Mouse (Mus musculus) right cerebral cortex, postnatal 4 days (tissue): ENCODE measurements around the gene Drp2.

ENCODE experiments used
- DNase-seq: peaks from one replicate; pipeline ENCODE4 v3.0.0-alpha.2; 2022

The Drp2 gene

DNA sequence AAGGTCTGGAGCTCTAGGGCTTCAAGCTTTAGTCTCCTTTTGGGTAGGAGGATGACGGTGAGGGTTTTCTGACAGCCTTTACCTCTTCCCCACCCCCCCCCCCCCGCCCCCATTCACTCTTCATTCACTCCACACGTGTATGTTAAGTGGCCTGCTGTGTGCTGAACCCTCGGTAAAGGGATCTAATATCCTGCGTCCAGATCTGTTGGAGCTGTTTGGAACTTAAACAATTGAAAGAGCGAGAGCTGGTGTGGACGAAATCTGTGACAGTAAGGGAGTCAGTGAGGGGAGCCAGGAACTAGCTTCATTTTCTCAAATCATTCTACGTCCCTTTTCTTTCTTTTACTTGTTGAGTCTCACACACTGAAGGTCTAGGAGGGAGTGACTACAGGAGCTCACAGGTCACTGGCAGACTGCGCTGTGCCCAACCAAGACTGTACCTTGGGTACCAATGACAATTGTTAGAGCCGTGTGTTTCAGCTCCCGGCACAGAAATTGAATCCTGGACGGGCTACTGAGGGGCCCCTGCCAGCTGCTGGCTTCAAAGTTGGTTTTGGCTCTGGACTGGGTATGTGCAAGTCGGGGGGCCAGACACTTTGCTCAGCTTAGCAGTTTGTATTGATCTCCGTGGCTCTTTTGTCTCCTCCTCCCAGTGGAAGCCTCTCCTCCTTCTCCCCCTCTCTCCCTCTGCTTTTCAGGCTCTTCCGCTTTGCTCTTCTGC lies at the start of gene Drp2:
TSS of gene Drp2 (plus strand) at position 689 of the 721 bp plus-strand sequence.
- no peak for DNase-seq

DNA sequence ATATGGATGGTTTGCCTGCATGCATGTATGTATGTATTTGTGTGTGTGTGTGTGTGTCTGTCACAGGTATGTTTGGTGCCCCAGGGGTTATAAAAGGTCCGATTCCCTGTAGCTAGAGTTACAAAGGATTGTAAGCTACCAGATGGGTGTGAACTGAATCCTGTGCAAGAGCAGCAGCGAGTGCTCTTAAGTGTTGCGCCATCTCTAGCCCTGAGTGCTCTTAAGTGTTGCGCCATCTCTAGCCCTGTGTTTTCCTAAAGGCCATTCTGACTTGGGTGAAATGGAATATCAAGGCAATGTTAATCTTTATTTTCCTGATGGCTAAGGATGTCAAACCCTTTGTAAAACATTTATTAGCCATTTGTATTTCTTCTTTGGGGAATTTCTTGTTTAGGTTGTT lies 45.0 kb upstream of the Drp2 start:
- no peak for DNase-seq

DNA sequence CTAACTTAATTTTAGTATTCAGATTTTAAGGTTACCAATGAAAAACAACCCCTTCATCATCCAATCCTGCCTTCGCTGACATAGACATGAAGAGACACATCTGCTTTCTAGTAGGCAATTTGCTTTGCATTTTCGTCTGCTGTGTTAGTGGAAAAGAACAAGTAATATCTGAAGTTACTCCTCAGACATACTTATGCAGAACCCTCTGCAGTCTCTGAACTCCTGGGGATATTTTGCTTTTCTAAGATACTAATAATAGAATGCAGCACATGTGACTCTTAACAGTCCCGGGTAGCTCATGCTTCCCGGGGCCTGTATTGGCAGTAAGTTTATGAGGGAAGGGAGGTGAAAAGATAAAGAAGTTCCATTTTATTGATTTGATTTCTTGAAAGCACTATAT lies 42.2 kb upstream of the Drp2 start:
- no peak for DNase-seq

DNA sequence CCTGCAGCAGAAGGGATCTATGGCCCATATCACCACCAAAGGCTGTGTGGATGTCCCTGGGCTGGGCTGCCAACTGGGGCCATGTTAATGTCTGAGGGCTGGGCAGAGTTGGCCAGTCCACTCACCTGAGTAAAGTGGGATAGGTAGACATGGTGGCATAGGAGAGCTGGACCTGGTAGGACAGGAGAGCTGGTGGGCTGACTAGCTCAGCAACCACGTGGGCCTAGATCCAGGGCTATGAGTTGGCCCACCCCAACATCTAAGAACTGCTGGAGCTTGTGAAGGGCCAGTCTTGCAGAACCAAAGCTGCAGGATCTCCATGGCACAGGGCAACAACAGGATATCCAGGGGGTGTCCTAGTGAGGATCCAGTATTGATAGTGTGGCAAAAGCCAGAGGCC lies 38.9 kb upstream of the Drp2 start:
- DNase-seq: no peak

DNA sequence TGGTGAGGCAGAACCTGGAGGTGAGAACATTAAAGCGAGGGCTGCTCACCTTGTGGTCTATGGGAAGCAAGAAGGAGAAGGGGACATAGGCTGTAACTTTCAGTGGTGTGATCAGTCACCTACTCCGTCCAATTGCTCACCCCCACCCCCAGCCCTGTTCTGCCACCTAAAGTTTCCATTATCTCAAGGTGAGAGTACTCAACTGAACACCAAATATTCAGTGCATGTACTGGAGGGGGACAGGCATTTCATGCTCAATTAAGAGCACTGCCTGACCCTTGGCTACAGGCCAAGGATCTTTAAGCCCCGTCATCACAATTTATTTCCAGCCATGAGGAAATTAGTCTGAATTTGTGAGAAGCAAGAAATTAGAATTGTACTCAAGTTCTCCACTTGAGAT lies 37.8 kb upstream of the Drp2 start:
- no peak for DNase-seq

DNA sequence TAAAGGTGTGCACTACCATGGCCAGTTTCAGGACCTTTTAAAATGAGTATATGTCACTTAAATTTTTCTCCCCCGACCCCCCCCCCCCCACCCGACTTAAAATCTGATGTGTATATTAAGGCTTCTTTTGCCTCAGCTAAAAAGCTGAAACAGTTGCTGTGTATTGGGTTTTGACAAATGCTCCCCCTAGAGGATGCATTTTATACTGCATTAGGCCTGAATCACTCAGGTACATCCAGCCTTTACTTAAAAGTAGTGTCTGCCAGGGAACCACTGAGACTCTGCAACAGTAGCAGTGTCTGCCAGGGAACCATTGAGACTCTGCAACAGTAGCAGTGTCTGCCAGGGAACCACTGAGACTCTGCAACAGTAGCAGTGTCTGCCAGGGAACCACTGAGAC lies 33.1 kb upstream of the Drp2 start:
- no peak for DNase-seq

DNA sequence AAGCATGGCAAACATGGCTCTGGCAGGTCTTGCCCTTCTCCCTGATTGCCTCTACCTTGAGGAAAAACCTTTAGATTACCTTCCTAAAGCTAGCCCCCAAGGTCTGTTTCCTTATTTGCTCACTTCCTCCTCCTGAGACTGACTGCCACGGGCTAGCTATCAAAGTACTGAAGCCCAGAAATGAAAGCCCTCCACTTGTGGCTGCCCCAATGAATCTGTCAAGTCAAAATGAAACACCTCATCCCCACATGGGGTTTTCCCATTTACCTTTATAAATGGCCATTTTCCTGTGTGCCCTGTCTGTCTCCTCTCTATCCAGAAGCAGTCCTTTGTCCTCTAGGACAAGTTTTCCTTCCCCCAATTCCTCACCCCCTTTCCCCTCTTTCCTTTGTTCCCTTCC lies 30.2 kb upstream of the Drp2 start:
- DNase-seq: no peak

DNA sequence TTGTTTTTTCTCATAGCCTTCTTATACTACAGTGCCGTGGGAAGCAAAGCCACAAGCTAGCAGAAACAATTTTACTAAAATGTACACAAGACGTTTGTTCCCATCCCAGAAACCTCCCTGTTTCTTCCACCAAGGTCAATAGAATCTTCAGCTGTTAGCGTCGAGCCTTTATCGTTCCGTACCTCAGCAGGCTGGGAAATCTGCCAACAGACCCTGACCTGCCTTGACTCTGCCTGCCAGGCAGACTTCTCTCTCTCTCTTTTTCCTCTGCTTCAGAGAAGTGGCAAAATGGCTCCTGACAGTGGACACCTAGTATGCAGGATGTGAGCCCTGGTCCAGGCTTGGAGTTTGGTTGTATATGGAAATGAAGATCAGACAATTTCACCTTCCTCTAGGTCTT lies 19.5 kb upstream of the Drp2 start:
- DNase-seq: no peak

DNA sequence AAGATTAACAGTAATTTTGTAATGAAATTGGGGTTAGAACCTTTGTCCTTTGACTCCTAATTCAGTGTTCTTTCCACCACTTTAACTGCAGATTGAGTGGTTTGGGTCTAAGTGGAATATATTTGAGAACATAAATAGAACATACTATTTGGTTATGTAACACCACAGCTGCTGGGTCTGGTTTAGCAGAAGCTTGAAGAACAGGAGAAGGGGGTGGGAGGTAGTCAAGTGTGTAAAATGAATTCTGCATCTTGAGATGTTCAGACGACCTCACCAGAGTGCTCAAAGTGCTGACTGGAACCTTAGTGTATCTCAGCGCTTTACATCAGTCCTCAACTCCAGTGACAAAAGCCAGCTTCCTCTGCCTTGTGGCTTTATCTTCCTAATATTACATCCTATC lies 5.4 kb upstream of the Drp2 start:
- DNase-seq: no peak

DNA sequence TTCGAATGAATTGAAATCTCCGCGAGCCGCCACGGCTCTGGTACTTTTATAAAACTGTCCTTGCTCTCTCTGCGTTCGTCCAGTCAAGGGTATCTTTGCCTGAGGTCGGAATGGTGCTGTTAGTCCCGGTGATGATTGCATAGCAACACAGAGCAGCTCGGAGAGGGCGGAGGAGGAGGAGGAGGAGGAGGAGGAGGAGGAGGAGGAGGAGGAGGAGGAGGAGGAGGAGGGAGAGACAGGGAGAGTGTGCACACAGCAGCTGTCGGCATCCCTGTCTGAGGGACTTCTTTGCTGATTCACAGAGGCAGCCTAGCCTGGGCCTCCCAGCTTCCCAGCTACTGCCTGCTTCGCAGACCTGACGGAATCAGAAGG lies 219 bp downstream of the Drp2 start:
- peak; percentile 32 for DNase-seq

DNA sequence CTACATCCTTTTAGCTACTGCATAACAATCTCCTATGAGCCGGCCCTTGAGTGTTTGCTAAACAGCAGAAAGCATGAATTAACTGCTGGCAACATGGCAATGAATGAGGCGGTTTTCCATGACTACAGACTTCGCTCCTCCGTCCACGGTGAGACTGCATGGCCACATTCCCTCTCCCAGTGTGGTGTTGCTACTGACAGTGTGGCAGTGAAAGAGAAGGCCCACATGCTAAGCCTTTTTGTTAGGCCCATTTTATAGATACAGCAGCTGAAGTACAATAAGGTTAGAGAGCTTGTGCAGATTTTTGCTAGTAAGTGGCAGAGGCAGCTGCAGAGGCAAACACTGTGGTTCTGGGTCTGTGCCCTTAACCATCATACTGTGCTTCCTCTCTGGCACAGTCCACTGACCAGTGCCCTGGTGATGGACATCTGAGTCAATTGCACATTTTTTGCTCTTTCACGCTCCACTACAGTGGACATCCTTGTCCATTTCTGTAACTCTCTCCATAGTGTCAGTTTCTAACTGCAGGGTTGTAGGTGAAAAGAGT lies 5.1 kb downstream of the Drp2 start:
- DNase-seq: no peak

DNA sequence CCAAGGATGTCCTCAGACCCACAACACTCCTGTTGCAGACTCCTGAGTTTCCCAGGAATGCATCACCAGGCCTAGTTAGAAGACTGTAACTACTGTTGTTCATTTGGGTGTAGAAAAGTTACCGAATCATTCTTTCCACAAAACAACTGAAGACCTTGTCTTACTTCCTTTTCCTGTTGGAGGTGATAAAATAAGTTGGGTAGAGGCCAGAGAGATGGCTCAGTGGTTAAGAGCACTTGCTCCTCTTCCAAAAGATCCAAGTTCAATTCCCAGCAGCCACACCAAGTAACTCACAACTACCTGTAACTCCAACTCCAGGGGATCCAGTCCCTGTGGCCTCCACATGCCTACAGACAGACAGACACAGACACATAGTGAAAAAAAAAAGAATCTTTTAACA lies 7.7 kb downstream of the Drp2 start:
- no peak for DNase-seq

DNA sequence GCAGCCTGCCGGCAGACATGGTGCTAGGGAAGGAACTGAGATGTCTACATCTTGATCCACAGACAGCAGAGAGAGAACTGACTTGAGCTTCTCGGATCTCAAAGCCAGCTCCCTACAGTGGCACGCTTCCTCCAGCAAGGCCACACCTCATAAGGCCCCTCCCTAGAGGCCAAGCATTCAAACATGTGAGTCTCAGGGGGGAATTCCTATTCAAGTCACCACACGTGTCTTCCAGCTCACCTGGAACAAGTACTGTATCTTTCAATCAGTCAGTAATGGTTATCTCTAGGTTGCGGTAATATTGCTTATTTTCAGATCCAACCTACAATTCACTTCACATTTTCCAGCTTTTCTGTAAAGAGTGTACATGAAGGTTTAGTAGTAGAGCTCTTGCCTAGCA lies 15.7 kb downstream of the Drp2 start:
- DNase-seq: no peak

DNA sequence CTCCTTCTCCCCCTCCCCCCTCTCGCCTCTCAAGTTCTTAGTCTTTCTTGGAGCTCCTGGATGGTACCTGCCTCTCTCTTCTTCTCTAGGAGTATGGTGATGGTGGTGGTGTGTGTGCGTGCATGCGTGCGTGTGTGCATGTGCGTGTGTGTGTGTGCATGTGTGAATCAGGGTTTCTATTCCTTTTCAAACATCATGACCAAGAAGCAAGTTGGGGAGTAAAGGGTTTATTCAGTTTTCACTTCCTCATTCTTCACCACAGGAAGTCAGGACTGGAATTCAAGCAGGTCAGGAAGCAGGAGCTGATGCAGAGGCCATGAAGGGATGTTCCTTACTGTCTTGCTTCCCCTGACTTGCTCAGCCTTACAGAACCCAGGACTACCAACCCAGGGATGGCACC lies 19.9 kb downstream of the Drp2 start:
- no peak for DNase-seq

DNA sequence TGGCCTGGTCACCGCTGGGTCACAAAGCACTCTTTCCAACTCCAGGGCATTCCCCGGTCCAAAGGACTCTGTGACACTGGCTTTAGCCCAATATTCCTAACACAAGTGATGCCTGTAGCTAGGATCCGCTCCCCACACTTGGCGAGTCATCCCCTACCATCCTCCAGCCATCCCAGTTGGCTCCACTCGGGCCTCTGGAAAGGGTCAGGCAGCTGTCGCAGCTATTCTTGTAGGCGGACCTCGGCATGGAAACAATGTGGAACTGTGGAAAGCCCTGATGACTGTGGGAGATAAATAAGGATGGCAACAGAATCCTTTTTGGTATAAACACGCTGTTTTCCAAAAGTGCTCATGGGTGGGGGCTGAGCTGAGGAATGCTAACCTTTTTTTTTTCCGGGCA lies 21.4 kb downstream of the Drp2 start:
- DNase-seq: no peak

DNA sequence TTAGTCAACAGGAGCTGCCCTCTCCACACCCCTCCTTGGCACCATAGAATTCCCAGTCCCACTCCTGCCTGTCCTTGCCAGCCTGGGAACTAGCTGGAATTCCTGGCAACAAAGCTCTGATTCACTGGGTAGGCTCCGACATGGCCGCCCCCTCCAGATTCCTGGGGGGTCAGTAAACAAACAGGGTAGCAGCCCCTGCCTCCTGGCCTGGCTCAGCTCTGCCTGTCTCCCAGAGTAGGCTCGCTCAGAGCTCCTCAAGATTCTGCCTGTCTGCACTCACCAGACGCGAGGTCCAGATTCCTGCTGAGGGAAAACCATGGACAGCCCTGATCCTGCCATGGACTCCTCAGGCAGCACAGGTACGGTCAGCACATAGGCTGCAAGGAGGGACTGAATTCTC lies 22.5 kb downstream of the Drp2 start:
- no peak for DNase-seq

DNA sequence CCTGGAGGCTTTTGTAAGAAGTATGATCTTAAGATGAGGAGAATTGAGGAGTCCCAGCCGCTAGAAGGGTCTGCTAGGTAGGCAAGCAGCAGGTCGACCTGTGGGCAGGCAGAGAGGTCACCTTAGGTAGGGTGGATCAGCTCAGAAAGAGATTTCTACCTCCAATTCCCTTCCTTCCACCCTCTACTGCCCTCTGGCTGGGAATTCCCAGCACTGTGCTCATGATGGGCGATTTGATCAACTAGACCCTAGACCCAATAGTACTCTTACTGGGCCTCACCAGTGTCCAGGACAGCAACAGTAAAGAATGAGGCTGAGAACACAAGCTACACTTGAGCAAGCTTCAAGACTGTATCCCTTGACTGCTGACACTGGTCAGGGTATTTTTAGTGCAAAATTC lies 23.0 kb downstream of the Drp2 start:
- DNase-seq: no peak

DNA sequence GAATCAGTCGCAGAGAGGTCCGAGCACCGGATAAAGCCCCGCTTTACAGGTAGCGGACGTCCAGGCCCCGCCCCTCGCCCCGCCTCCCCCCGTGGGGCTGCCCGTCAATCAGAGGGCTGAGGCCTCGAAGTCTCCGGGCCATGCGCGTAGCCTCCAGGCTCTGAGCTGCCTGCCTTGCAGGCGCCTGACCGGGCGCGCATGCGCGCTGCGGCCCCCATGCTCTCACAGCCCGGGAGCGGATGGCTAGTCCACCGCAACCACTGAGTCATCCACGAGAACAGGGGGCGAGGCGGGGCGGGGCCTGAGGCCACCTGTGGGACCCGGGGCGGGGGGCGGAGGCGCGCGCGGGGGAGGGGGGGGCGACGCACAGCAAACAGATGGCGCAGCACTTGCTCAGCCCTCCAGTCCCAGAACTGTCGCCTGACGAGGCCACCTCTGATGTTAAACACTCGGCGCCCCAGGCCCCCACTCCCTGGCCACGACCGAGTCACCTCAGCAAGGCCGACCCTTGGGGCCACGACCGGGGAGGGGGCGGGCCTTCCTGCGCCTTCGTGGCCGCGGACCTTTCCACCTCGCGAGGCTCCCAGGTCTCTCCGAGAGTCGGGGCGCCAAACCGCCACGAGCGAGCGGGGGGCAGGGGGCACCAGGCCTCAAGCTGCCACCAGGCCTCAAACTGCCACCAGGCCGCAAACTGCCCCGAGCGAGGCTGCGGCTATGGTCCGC lies 70.8 kb downstream of the Drp2 start:
- peak; percentile 3 for DNase-seq

DNA sequence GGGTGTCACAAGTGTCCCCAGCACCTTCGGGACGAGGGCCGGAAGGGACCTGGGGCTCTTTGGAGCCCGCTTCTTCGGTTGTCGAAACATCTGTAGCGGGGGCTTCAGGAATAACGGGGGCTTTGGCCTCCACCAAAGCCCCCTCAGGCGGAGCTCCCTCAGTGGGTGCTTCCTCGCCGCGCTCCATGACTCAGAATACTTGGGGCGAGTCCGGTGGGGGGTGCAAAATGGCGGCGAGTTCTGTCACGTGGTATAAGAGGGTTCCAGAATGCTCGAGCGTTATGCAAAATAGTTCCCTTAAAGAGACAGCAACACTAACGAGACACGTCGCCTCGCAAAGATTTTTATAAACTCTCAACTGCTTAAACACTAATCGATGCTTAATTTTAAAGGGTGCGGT lies 71.9 kb downstream of the Drp2 start, which contains the start of gene Taf7l:
TSS of gene Taf7l (minus strand) at position 201 of the 400 bp plus-strand sequence.
- no peak for DNase-seq

DNA sequence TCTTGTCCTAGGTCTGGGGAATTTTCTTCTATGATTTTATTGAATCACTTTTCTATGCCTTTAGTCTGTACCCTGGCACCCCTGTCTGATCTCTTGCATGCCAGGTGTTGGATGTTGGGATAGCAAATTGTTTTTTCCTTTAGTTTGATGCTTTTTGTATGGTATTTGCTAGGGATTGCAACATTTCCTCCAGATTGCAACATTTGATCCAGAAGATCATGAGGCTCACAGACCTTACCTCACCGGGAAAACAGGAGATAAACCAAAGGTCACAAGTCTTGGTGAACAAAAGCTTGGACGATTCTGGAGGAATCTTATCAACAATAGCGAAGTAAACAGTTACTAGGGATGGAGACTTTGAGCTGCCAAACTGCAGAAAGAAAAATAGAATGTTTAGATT lies 77.4 kb downstream of the Drp2 start:
- no peak for DNase-seq

DNA sequence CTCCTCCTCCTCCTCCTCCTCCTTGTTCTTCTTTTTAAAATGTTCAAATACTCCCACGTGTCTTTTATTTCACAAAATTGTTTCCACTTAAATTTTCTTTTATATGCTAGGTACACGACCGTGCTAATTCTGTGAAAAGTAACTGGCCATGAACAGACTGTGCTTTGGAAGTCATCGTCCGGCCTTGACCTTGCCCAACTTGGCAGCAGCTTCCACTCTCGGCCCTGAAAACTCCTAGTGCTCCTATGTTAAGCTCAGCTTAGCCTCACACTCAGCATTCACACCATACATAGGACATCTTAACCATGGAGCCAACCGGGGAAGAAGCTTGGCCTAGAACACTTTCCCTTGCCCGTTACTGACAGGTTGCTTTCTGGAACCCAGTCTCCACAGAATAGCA lies 96.3 kb downstream of the Drp2 start:
- DNase-seq: no peak
